Mouse (Mus musculus): Measurements from ENCODE around the gene Rragb.
A peak's percentile ranks its signal among the peaks of the same experiment; 100 is the strongest.
"Not testable (repeated sequence)": the region's sequence is repeated elsewhere in the genome, so short reads cannot be mapped to it uniquely, and the experiment has no call there.

Rragb gene

DNA sequence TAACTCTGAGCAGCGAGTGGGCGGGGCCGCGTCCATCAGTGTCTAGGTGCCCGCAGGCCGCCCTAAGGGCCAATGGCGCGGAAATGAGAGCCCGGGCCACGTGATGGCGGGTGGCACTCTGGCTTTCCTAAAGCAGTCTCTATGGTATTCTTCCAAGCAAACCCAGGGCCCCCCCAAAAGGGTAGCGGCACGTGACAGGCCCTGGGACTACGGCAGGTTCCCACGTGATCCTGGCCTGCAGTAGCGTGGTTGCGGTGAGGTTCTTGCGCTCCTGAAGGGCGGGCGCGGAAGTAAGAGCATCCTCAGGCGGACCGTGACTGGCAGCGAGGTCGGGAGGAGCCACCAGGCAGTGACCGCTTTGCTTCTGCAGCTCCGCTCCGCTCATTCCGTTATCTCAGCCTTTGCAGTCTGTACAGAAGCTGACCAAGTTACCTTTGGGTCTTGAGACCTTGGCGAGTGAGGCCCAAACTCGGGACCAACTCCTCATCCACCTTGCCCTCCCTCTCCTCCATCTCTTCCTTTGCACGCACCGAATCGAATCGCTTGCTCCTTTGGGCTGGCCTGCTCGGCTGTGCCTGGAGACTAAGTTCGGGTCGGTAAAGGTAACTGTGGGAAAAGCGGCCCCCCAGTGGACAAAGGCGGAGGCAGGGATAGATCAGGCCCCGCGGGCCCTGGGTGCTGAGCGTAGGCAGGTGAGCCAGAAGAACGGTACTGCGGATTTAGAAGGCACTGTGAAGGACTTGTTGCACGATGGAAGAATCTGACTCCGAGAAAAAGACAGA is at the start of gene Rragb:
TSS of gene Rragb (plus strand) at position 248 of the 782 bp plus-strand sequence.
- Histone ChIP-seq H3K9me3 (ENCODE audit: low read length) (no peaks in the 10 kb centered on the region), H3K4me3 (replicated peaks; ENCODE audit: low read length) (peak within 1 kb of the TSS; percentile 83), H3K4me1 (replicated peaks; ENCODE audit: low read depth, low read length) (peaks cover 10% of the 10 kb centered on the region), H3K36me3 (ENCODE audit: insufficient read depth, low read length) (peaks cover 12% of the 10 kb centered on the region), H3K27me3 (ENCODE audit: insufficient read depth, low read length) (no peaks in the 10 kb centered on the region)
- TF ChIP-seq CTCF (conservative IDR thresholded peaks at IDR 0.05; ENCODE audit: low read length) (no peak), POU5F1 (IDR thresholded peaks at IDR 0.05; ENCODE audit: borderline replicate concordance, low read length) (no peak), NANOG (IDR thresholded peaks at IDR 0.05; ENCODE audit: borderline replicate concordance, low read length) (no peak)

- Histone ChIP-seq H3K36me3 (ENCODE audit: insufficient read depth, low read length) (no peaks in the 10 kb centered on the region), H3K4me3 (replicated peaks; ENCODE audit: low read length) (peak within 1 kb of the TSS; percentile 62), H3K27me3 (ENCODE audit: insufficient read depth, low read length) (no peaks in the 10 kb centered on the region), H3K9me3 (ENCODE audit: low read length) (no peaks in the 10 kb centered on the region), H3K4me1 (replicated peaks; ENCODE audit: low read depth, low read length) (peaks cover 18% of the 10 kb centered on the region)
- TF ChIP-seq NANOG (IDR thresholded peaks at IDR 0.05; ENCODE audit: borderline replicate concordance, low read length) (no peak), CTCF (conservative IDR thresholded peaks at IDR 0.05; ENCODE audit: low read length) (no peak), POU5F1 (IDR thresholded peaks at IDR 0.05; ENCODE audit: borderline replicate concordance, low read length) (no peak)
Measured at GRCm38 (mm10) chrX:153118486-153118885, 21.3 kb upstream of the Rragb start, which contains the start of gene Foxr2. Gene Foxr2, plus strand, starts transcription at chrX:153118786.

- peaks cover 18% of the 10 kb centered on the region for H3K4me1 ChIP-seq (replicated peaks; ENCODE audit: low read depth, low read length)
- no peaks in the 10 kb centered on the region for H3K9me3 ChIP-seq (ENCODE audit: low read length)
- H3K27me3 ChIP-seq (ENCODE audit: insufficient read depth, low read length) = no peaks in the 10 kb centered on the region
- no peak for TF ChIP-seq POU5F1 (IDR thresholded peaks at IDR 0.05; ENCODE audit: borderline replicate concordance, low read length)
- peak; percentile 51 for TF ChIP-seq NANOG (IDR thresholded peaks at IDR 0.05; ENCODE audit: borderline replicate concordance, low read length)
- H3K36me3 ChIP-seq (ENCODE audit: insufficient read depth, low read length) = no peaks in the 10 kb centered on the region
- H3K4me3 ChIP-seq (replicated peaks; ENCODE audit: low read length) = peak overlapping the region; percentile 62
Measured at GRCm38 (mm10) chrX:153119013-153119412, 20.8 kb upstream of the Rragb start.

DNA sequence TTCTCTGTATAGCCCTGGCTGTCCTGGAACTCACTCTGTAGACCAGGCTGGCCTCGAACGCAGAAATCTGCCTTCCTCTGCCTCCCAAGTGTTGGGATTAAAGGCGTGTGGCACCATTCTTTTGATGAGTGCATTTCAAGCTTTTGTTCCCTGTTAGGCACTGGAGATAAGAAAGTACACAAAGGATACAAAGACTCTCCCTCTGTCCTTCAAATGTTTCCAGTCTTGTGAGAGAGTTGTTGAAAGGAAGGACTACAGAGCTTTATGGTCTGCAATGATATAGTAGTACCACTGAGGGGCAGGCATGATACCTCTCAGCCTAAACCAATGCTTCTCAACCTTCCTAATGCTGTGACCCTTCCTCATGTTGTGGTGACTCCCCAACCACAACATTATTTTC is 2.9 kb downstream of the Rragb start:
- H3K36me3 ChIP-seq (ENCODE audit: insufficient read depth, low read length) = peaks cover 17% of the 10 kb centered on the region
- no peaks in the 10 kb centered on the region for H3K27me3 ChIP-seq (ENCODE audit: insufficient read depth, low read length)
- no peak overlapping the region for H3K4me3 ChIP-seq (replicated peaks; ENCODE audit: low read length)
- no peaks in the 10 kb centered on the region for H3K9me3 ChIP-seq (ENCODE audit: low read length)
- peaks cover 10% of the 10 kb centered on the region for H3K4me1 ChIP-seq (replicated peaks; ENCODE audit: low read depth, low read length)
- no peak for TF ChIP-seq CTCF (conservative IDR thresholded peaks at IDR 0.05; ENCODE audit: low read length)
- no peak for TF ChIP-seq NANOG (IDR thresholded peaks at IDR 0.05; ENCODE audit: borderline replicate concordance, low read length)
- TF ChIP-seq POU5F1 (IDR thresholded peaks at IDR 0.05; ENCODE audit: borderline replicate concordance, low read length) = no peak

DNA sequence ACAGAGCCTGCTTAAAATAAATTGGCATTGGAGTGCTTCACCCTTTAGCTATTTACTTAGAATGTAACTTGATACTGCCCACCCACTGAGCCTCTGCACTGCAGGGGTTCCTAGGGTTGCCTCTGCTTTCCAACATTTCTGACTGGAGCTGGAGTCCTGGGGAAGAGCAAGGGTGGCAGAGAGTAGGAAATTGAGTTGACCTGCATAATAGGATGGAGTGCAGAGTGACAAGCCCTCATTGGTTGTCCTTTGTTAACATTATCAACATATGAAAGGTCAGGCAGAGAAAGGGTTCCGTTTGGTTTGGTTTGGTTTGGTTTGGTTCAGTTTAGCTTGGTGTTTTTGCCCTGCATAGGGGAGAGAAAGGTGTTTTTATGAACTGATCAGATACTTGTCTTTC is 12.0 kb downstream of the Rragb start:
- Histone ChIP-seq H3K27me3 (ENCODE audit: insufficient read depth, low read length) (no peaks in the 10 kb centered on the region), H3K9me3 (ENCODE audit: low read length) (no peaks in the 10 kb centered on the region), H3K36me3 (ENCODE audit: insufficient read depth, low read length) (peaks cover 23% of the 10 kb centered on the region), H3K4me1 (replicated peaks; ENCODE audit: low read depth, low read length) (peaks cover 26% of the 10 kb centered on the region), H3K4me3 (replicated peaks; ENCODE audit: low read length) (no peak overlapping the region)
- no peak for TF ChIP-seq NANOG (IDR thresholded peaks at IDR 0.05; ENCODE audit: borderline replicate concordance, low read length)
- TF ChIP-seq POU5F1 (IDR thresholded peaks at IDR 0.05; ENCODE audit: borderline replicate concordance, low read length) = no peak
- no peak for TF ChIP-seq CTCF (conservative IDR thresholded peaks at IDR 0.05; ENCODE audit: low read length)

- Histone ChIP-seq H3K4me1 (replicated peaks; ENCODE audit: low read depth, low read length) (peaks cover 22% of the 10 kb centered on the region), H3K36me3 (ENCODE audit: insufficient read depth, low read length) (peaks cover 33% of the 10 kb centered on the region), H3K4me3 (replicated peaks; ENCODE audit: low read length) (no peak overlapping the region), H3K9me3 (ENCODE audit: low read length) (no peaks in the 10 kb centered on the region), H3K27me3 (ENCODE audit: insufficient read depth, low read length) (no peaks in the 10 kb centered on the region)
- TF ChIP-seq POU5F1 (IDR thresholded peaks at IDR 0.05; ENCODE audit: borderline replicate concordance, low read length) = no peak
- TF ChIP-seq CTCF (conservative IDR thresholded peaks at IDR 0.05; ENCODE audit: low read length) = peak; percentile 48
Measured at GRCm38 (mm10) chrX:153155322-153155721, 15.5 kb downstream of the Rragb start.

DNA sequence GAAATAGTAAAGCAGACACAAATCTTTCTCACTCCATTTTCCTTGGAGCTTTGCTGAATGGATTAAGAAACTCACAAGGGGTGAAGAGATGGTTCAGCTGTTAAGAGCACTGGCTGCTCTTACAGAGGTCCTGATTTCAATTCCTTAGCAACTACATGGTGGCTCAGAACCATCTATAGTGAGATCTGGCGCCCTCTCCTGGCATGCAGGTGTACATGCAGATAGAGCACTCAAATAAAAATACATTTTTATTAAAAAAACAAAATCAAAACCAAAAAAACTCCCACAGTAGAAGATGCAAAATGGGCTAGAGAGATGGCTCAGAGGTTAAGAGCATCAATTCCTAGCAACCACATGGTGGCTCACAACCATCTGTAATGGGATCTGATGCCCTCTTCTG is 35.0 kb downstream of the Rragb start:
- TF ChIP-seq CTCF (conservative IDR thresholded peaks at IDR 0.05; ENCODE audit: low read length) (peak; percentile 42), POU5F1 (IDR thresholded peaks at IDR 0.05; ENCODE audit: borderline replicate concordance, low read length) (no peak)
- no peaks in the 10 kb centered on the region for H3K27me3 ChIP-seq (ENCODE audit: insufficient read depth, low read length)
- no peaks in the 10 kb centered on the region for H3K9me3 ChIP-seq (ENCODE audit: low read length)
- H3K4me1 ChIP-seq (replicated peaks; ENCODE audit: low read depth, low read length) = no peaks in the 10 kb centered on the region
- no peak overlapping the region for H3K4me3 ChIP-seq (replicated peaks; ENCODE audit: low read length)
- H3K36me3 ChIP-seq (ENCODE audit: insufficient read depth, low read length) = peaks cover 14% of the 10 kb centered on the region

DNA sequence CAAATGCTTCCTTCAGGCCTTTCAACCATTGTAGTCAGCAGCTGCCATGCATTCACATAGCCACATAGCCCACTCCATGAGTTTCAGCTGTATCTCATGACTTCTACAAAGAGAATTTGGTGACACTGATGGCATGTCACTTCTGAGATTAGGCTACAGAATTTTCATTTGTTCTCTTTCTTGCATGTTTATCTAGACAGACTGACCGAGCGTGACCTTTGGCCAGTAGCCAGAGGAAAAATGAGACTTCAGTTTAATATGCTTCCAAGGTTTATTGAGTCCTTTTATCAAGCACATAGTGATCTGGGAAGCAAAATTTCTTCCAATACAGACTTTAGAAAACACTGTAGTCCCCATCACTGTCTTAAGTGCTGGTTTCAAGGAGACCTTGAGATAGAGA is 42.4 kb downstream of the Rragb start:
- Histone ChIP-seq H3K36me3 (ENCODE audit: insufficient read depth, low read length) (no peaks in the 10 kb centered on the region), H3K4me1 (replicated peaks; ENCODE audit: low read depth, low read length) (no peaks in the 10 kb centered on the region), H3K9me3 (ENCODE audit: low read length) (no peaks in the 10 kb centered on the region), H3K4me3 (replicated peaks; ENCODE audit: low read length) (no peak overlapping the region), H3K27me3 (ENCODE audit: insufficient read depth, low read length) (no peaks in the 10 kb centered on the region)
- TF ChIP-seq CTCF (conservative IDR thresholded peaks at IDR 0.05; ENCODE audit: low read length) = no peak
- no peak for TF ChIP-seq POU5F1 (IDR thresholded peaks at IDR 0.05; ENCODE audit: borderline replicate concordance, low read length)

DNA sequence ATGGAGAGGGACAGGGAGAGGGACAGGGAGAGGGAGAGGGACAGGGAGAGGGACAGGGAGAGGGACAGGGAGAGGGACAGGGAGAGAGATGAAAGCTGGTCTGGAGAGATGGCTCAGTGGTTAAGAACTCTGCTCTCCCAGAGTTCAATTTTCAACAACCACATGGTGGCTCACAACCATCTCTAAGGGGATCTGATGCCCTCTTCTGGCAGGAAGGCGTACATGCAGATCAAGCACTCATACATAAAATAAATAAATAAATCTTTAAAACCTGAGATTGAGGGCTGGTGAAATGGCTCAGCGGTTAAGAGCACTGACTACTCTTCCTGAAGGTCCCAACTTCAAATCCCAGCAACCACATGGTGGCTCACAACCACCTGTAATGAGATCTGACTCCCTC is 59.4 kb downstream of the Rragb start:
- not testable (repeated sequence) for H3K27me3 ChIP-seq (ENCODE audit: insufficient read depth, low read length)
- peaks cover 12% of the 10 kb centered on the region for H3K9me3 ChIP-seq (ENCODE audit: low read length)

More for the DNA sequence above, 59.4 kb downstream of the Rragb start:
- not testable (repeated sequence) for H3K4me3 ChIP-seq (replicated peaks; ENCODE audit: low read length); H3K36me3 ChIP-seq (ENCODE audit: insufficient read depth, low read length); H3K4me1 ChIP-seq (replicated peaks; ENCODE audit: low read depth, low read length)
